Mouse (Mus musculus) spleen, embryonic (tissue): ENCODE data around the gene Olfr849.

Source experiments
- CTCF ChIA-PET: fragments of 350-600 bp; sonication (Branson Sonifier 250); formaldehyde crosslinking; loops from one replicate; lab custom pipeline; 2022; lab: Charles Lee

Olfr849 gene

DNA sequence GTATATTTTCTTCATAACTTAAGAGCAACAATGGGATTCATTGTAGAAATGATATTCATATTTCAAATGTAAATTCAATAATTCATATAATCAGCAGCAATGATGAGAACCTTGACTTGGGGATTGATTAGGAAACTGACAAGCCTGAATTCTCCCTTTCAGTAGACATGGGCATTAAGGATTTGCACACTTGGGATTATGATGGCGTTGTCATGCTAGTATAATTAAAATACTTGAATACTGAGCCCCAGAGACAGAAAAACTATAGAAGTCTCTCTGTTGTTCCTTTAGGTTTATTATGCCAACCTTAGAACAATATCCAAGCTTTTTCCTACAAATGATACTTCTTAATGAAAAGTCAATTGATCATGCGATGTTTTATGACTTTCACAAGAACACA lies at the start of gene Olfr849:
TSS of gene Olfr849 (plus strand) at position 301 of the 400 bp plus-strand sequence.
- CTCF ChIA-PET = no interaction called here

GRCm38 (mm10) chr9:19478148-19478547 lies 38.1 kb downstream of the Olfr849 start, which contains the start of gene Olfr850:
TSS of gene Olfr850 (minus strand) at chr9:19478248.
- CTCF ChIA-PET = no interaction called here

DNA sequence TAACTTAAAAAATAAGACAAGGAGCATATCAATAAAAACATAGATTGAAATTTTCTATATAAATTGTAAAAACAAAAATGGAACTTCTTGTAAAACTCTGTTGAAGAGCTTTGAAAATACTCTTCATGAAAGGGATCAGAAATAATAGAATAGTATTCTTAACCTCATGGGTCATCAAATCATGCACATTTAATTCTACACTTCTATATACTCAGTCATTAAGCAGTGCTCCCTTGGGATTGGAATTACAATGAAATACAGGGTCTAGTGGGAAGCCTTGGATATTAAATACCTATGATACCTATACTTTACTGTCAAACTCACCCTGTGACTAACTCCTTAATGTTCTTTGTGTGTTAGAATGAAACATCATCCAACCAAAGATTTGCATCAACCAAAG lies 52.9 kb downstream of the Olfr849 start, which contains the start of gene Olfr851:
TSS of gene Olfr851 (plus strand) at position 301 of the 400 bp plus-strand sequence.
- CTCF ChIA-PET = no interaction called here
